In genomic region chr13:117185329-117185728, GRCm38 (mm10) we compare ENCODE assay signal across 20 mouse cellular contexts. TPM values are rescaled to one million over a fixed set of nuclear protein-coding genes. Genes with fewer than 3 reads are reported as not detected.
"Had no signal": no experiment of that assay in that cellular context is flagged by ENCODE, and none has a peak within 500 bp of the region (broad histone marks: within the 10 kb centered on the region; RNA-seq: fewer than 3 reads in every experiment).

No protein-coding gene starts in this region.

- H3K36me3 ChIP-seq: limb, embryonic 12.5 days; limb, embryonic 15.5 days; midbrain, embryonic 12.5 days had no signal

- H3K9ac ChIP-seq: limb, embryonic 12.5 days; limb, embryonic 15.5 days; liver, embryonic 14.5 days; liver, postnatal 0 days; lung, embryonic 14.5 days; midbrain, embryonic 12.5 days had no signal

- DNase-seq: kidney, adult 2 months; kidney, postnatal 25 days; layer of hippocampus, postnatal 36 days; left cerebral cortex, postnatal 4 days; liver, postnatal 0 days; lung, embryonic 14.5 days; lung, postnatal 36 days; thymus, adult 18-20 months; thymus, postnatal 36 days had no signal

- ATAC-seq: intestine, postnatal 0 days; liver, postnatal 0 days; lung, postnatal 0 days had no signal

- H3K27ac ChIP-seq: kidney, postnatal 0 days; left cerebral cortex, adult 2 months; limb, embryonic 12.5 days; limb, embryonic 15.5 days; liver, embryonic 14.5 days; midbrain, embryonic 12.5 days had no signal

- H3K4me2 ChIP-seq: limb, embryonic 12.5 days; limb, embryonic 15.5 days; liver, embryonic 11.5 days; lung, embryonic 14.5 days; midbrain, embryonic 12.5 days had no signal

- H3K4me1 ChIP-seq: limb, embryonic 12.5 days; limb, embryonic 15.5 days; midbrain, embryonic 12.5 days had no signal

- H3K9me3 ChIP-seq: limb, embryonic 12.5 days; limb, embryonic 15.5 days; megakaryocyte, embryonic 14.5 days; midbrain, embryonic 12.5 days had no signal

- H3K27me3 ChIP-seq: limb, embryonic 12.5 days; limb, embryonic 15.5 days; megakaryocyte, embryonic 14.5 days; midbrain, embryonic 12.5 days had no signal

- H3K4me3 ChIP-seq: left cerebral cortex, adult 2 months; limb, embryonic 12.5 days; limb, embryonic 15.5 days; megakaryocyte, embryonic 14.5 days; midbrain, embryonic 12.5 days had no signal

RNA-seq across cellular contexts. Expression of gene Gm17509, which starts 35.5 kb away (rescaled TPM):
- polyA plus RNA-seq: intestine, postnatal 0 days; kidney, adult 2 months; liver, embryonic 11.5 days; liver, postnatal 0 days; lung, embryonic 14.5 days; small intestine, adult 2 months had no signal
